Mouse (Mus musculus) stomach, postnatal 0 days (tissue): ENCODE measurements around the gene Podxl2. TPM values are rescaled to one million over a fixed set of nuclear protein-coding genes. Genes with fewer than 3 reads are reported as not detected.
A peak's percentile ranks its signal among the peaks of the same experiment; 100 is the strongest.

Experiments
- ATAC-seq: fragments of 200-750 bp; cut with Nextera tagmentation; 2 replicates; pipeline ENCODE4 v1.8.0; 2017; ENCODE audit not compliant: low FRiP score, low TSS enrichment
- DNase-seq: peaks from one replicate; pipeline ENCODE4 v3.0.0-alpha.2; 2016; ENCODE audit warnings: low spot score
- H3K27ac ChIP-seq: fragments of 300-500 bp; sonication (generic); replicated peaks from 2 replicates; pipeline ENCODE4 v1.5.1; 2014; ENCODE audit warnings: mild to moderate bottlenecking, control low read depth
- H3K27me3 ChIP-seq: fragments of 300-500 bp; sonication (generic); 2 replicates; pipeline ENCODE4 v1.6.1; 2014; ENCODE audit warnings: low read length; ENCODE audit not compliant: control insufficient read depth, insufficient read depth
- H3K36me3 ChIP-seq: fragments of 300-500 bp; sonication (generic); 2 replicates; pipeline ENCODE4 v1.6.1; 2014; ENCODE audit warnings: low read length, mixed read lengths; ENCODE audit not compliant: control insufficient read depth, insufficient read depth
- H3K4me1 ChIP-seq: fragments of 300-500 bp; sonication (generic); replicated peaks from 2 replicates; pipeline ENCODE4 v1.6.1; 2014; ENCODE audit warnings: antibody characterized with exemption; ENCODE audit not compliant: control insufficient read depth, insufficient read depth
- H3K4me2 ChIP-seq: fragments of 300-500 bp; sonication (generic); replicated peaks from 2 replicates; pipeline ENCODE4 v1.6.1; 2014; ENCODE audit warnings: low read depth, mild to moderate bottlenecking, control low read depth, moderate library complexity
- H3K4me3 ChIP-seq: fragments of 300-500 bp; sonication (generic); 2 replicates; pipeline ENCODE4 v1.5.1; 2014; ENCODE audit warnings: low read depth, low read length, control low read depth
- H3K9ac ChIP-seq: fragments of 300-500 bp; sonication (generic); 2 replicates; pipeline ENCODE4 v1.6.1; 2014; ENCODE audit warnings: mild to moderate bottlenecking, low read length, control low read depth, mixed read lengths
- H3K9me3 ChIP-seq: fragments of 300-500 bp; sonication (generic); 2 replicates; pipeline ENCODE4 v1.6.1; 2016; ENCODE audit warnings: low read length; ENCODE audit not compliant: control insufficient read depth
- CTCF ChIP-seq: IDR thresholded peaks from 2 replicates; pipeline ENCODE4 v1.5.1; 2016; ENCODE audit warnings: antibody characterized with exemption, low read depth, mild to moderate bottlenecking, moderate library complexity
- EP300 ChIP-seq: optimal IDR thresholded peaks from 2 replicates; pipeline ENCODE3; 2016; ENCODE audit warnings: antibody characterized with exemption
- WGBS: fragments of 180-500 bp; shearing (Covaris S2); extraction: QIAGEN DNeasy Blood & Tissue Kit; methylation state at CpG from one replicate; pipeline ENCODE4 v1.1.7; 2014; 5-methylcytosine and 5-hydroxymethylcytosine counted together
- polyA plus RNA-seq: library from polyadenylated mRNA; unstranded; fragments of >200 nt; fragmentation: Nextera tagmentation; extraction: Ambion mirVana; gene quantifications from 2 replicates; pipeline ENCODE4 v1.2.1, GENCODE M21; 2015

The Podxl2 gene
- polyA plus RNA-seq, 1 experiment from 2014 or later, result 31.4 TPM

DNA sequence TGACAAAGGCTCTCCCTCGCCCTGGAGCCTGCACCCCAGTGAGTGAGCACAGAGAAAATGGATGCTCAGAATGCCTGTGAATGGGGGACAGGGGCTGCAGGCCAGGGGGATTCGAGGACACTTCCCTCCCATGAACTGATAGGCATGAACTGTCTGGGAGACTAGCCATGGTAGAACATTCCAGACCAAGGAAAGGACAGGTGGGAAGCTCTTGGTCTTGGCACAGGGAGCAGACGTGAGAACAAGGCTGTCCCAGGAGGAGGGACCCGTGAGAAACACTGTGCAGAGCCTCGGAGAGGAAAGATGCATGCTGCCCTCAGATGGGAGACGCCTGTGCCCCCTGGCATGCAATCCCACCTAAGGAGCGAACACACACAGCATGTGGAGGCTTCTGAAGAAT is 50.7 kb downstream of the Podxl2 start:
- DNase-seq (no peak), ATAC-seq (no peak)
- H3K4me3 ChIP-seq, result no peak overlapping the region
- no peaks in the 10 kb centered on the region for H3K9me3 ChIP-seq
- WGBS, result 70% methylated on average over 7 of the region's 7 CpGs
- H3K27ac ChIP-seq, result no peak overlapping the region
- H3K9ac ChIP-seq, result no peak overlapping the region
- no peak overlapping the region for H3K4me2 ChIP-seq
- peaks cover 9% of the 10 kb centered on the region; the same call in 1 of the 2 replicates for H3K36me3 ChIP-seq
- no peak for TF ChIP-seq CTCF
- no peak for TF ChIP-seq EP300
- no peaks in the 10 kb centered on the region for H3K27me3 ChIP-seq
- H3K4me1 ChIP-seq, result peaks cover 3% of the 10 kb centered on the region

GRCm38 (mm10) chr6:88821901-88822300 is 52.9 kb downstream of the Podxl2 start:
- no peak overlapping the region for H3K9ac ChIP-seq
- H3K4me2 ChIP-seq, result no peak overlapping the region
- no peaks in the 10 kb centered on the region for H3K27me3 ChIP-seq
- H3K4me1 ChIP-seq, result peaks cover 3% of the 10 kb centered on the region
- H3K4me3 ChIP-seq, result no peak overlapping the region
- peaks cover 10% of the 10 kb centered on the region; the same call in 1 of the 2 replicates for H3K36me3 ChIP-seq
- ATAC-seq (no peak), DNase-seq (no peak)
- 69% methylated on average over 11 of the region's 11 CpGs for WGBS
- H3K27ac ChIP-seq, result no peak overlapping the region
- H3K9me3 ChIP-seq, result no peaks in the 10 kb centered on the region
- TF ChIP-seq CTCF, result no peak
- TF ChIP-seq EP300, result no peak

- Histone ChIP-seq H3K4me3 (no peak overlapping the region), H3K27ac (no peak overlapping the region), H3K9me3 (no peaks in the 10 kb centered on the region), H3K27me3 (no peaks in the 10 kb centered on the region), H3K4me1 (peaks cover 3% of the 10 kb centered on the region; the same call in 1 of the 2 replicates), H3K4me2 (no peak overlapping the region), H3K9ac (no peak overlapping the region), H3K36me3 (peaks cover 10% of the 10 kb centered on the region; the same call in 1 of the 2 replicates)
- WGBS, result 93% methylated on average over 6 of the region's 6 CpGs
- TF ChIP-seq EP300 (no peak), CTCF (no peak)
- ATAC-seq (no peak), DNase-seq (no peak)
Measured at GRCm38 (mm10) chr6:88821294-88821693, 53.5 kb downstream of the Podxl2 start.

- Histone ChIP-seq H3K9ac (no peak overlapping the region), H3K9me3 (no peaks in the 10 kb centered on the region), H3K4me2 (no peak overlapping the region), H3K27me3 (no peaks in the 10 kb centered on the region), H3K27ac (no peak overlapping the region), H3K36me3 (peaks cover 10% of the 10 kb centered on the region; the same call in 1 of the 2 replicates), H3K4me3 (no peak overlapping the region), H3K4me1 (peaks cover 3% of the 10 kb centered on the region; the same call in 1 of the 2 replicates)
- TF ChIP-seq CTCF, result no peak
- TF ChIP-seq EP300, result no peak
- 33% methylated on average over 3 of the region's 3 CpGs for WGBS
- ATAC-seq (no peak), DNase-seq (no peak)
Measured at GRCm38 (mm10) chr6:88820853-88821252, 54.0 kb downstream of the Podxl2 start.

DNA sequence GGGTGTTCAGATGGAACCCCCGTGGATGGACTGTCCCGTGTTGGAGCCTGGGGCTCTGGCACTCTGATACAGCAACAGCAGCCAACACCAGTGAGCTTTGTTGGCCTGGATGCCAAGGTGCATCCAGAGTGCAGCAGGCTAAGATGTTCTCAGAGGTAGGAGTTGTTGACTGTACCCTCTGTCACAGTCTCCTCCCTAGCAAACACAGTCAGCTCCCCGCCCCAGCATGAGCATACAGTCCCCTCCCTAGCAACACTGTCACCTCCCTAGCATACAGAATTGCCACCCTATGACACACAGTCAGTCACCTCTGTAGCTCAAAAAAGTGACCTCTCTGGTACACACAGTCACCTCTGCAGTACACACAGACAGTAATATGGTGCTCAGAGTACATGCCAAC is 57.9 kb downstream of the Podxl2 start:
- Histone ChIP-seq H3K9me3 (no peaks in the 10 kb centered on the region), H3K27me3 (no peaks in the 10 kb centered on the region), H3K4me1 (peaks cover 3% of the 10 kb centered on the region; the same call in 1 of the 2 replicates), H3K27ac (peak overlapping the region; percentile 35; the same call in 1 of the 2 replicates), H3K36me3 (peaks cover 4% of the 10 kb centered on the region; the same call in 1 of the 2 replicates), H3K9ac (no peak overlapping the region), H3K4me2 (no peak overlapping the region), H3K4me3 (no peak overlapping the region)
- TF ChIP-seq EP300 (no peak), CTCF (no peak)
- peak; percentile 91 for ATAC-seq
- 58% methylated on average over 3 of the region's 3 CpGs for WGBS
- DNase-seq, result peak; percentile 59

GRCm38 (mm10) chr6:88815489-88815888 is 59.4 kb downstream of the Podxl2 start:
- Histone ChIP-seq H3K9me3 (no peaks in the 10 kb centered on the region), H3K9ac (no peak overlapping the region), H3K4me2 (no peak overlapping the region), H3K36me3 (peaks cover 5% of the 10 kb centered on the region), H3K4me3 (no peak overlapping the region), H3K27ac (no peak overlapping the region), H3K4me1 (no peaks in the 10 kb centered on the region), H3K27me3 (no peaks in the 10 kb centered on the region)
- DNase-seq, result no peak
- no peak for ATAC-seq
- TF ChIP-seq CTCF, result no peak
- TF ChIP-seq EP300, result no peak
- WGBS, result 83% methylated on average over 3 of the region's 3 CpGs
